Mouse (Mus musculus) heart, embryonic 15.5 days (tissue): ENCODE data around the gene Tex264. TPM values are rescaled to one million over a fixed set of nuclear protein-coding genes. Genes with fewer than 3 reads are reported as not detected.

Source experiments
- ATAC-seq: fragments of 200-750 bp; cut with Nextera tagmentation; replicated peaks from 2 replicates; pipeline ENCODE4 v1.8.0; 2017; ENCODE audit warnings: low read depth, moderate TSS enrichment; ENCODE audit not compliant: insufficient number of reproducible peaks, insufficient read depth, low FRiP score
- H3K27ac ChIP-seq: fragments of 300-500 bp; sonication (generic); 2 replicates; pipeline ENCODE4 v1.5.1; 2015; ENCODE audit warnings: mild to moderate bottlenecking, inconsistent platforms
- H3K27me3 ChIP-seq: fragments of 300-500 bp; sonication (generic); 2 replicates; pipeline ENCODE4 v1.6.1; 2015; ENCODE audit warnings: inconsistent platforms
- H3K36me3 ChIP-seq: fragments of 300-500 bp; sonication (generic); 2 replicates; pipeline ENCODE4 v1.6.1; 2015; ENCODE audit warnings: mild to moderate bottlenecking, inconsistent platforms
- H3K4me1 ChIP-seq: fragments of 300-500 bp; sonication (generic); replicated peaks from 2 replicates; pipeline ENCODE4 v1.6.1; 2015; ENCODE audit warnings: inconsistent platforms
- H3K4me2 ChIP-seq: fragments of 300-500 bp; sonication (generic); 2 replicates; pipeline ENCODE4 v1.6.1; 2015; ENCODE audit warnings: inconsistent platforms, mild to moderate bottlenecking, moderate library complexity
- H3K4me3 ChIP-seq: fragments of 300-500 bp; sonication (generic); 2 replicates; pipeline ENCODE4 v1.5.1; 2015; ENCODE audit warnings: mild to moderate bottlenecking, inconsistent platforms
- H3K9ac ChIP-seq: fragments of 300-500 bp; sonication (generic); 2 replicates; pipeline ENCODE4 v1.6.1; 2015; ENCODE audit warnings: mild to moderate bottlenecking, inconsistent platforms
- H3K9me3 ChIP-seq: fragments of 300-500 bp; sonication (generic); replicated peaks from 2 replicates; pipeline ENCODE4 v1.6.1; 2016; ENCODE audit warnings: inconsistent platforms
- WGBS: fragments of 180-500 bp; shearing (Covaris S2); methylation state at CpG from one replicate; pipeline ENCODE4 v1.1.7; 2015; ENCODE audit warnings: mixed read lengths; 5-methylcytosine and 5-hydroxymethylcytosine counted together
- polyA plus RNA-seq: library from polyadenylated mRNA; unstranded; fragments of >200 nt; fragmentation: Nextera tagmentation; extraction: Ambion mirVana; gene quantifications from 2 replicates; pipeline ENCODE4 v1.2.1, GENCODE M21; 2015

Tex264 gene
- polyA plus RNA-seq, 1 experiment from 2014 or later: 40.1 TPM

GRCm38 (mm10) chr9:106664433-106664832 lies 21.3 kb downstream of the Tex264 start:
- H3K4me1 ChIP-seq: peaks cover 23% of the 10 kb centered on the region
- no peak overlapping the region for H3K9ac ChIP-seq
- 86% methylated on average over 4 of the region's 4 CpGs for WGBS
- no peak overlapping the region for H3K4me2 ChIP-seq
- no peak overlapping the region for H3K27ac ChIP-seq
- no peaks in the 10 kb centered on the region for H3K9me3 ChIP-seq
- H3K27me3 ChIP-seq: no peaks in the 10 kb centered on the region
- no peak overlapping the region for H3K4me3 ChIP-seq
- H3K36me3 ChIP-seq: peaks cover 29% of the 10 kb centered on the region
- no peak for ATAC-seq

DNA sequence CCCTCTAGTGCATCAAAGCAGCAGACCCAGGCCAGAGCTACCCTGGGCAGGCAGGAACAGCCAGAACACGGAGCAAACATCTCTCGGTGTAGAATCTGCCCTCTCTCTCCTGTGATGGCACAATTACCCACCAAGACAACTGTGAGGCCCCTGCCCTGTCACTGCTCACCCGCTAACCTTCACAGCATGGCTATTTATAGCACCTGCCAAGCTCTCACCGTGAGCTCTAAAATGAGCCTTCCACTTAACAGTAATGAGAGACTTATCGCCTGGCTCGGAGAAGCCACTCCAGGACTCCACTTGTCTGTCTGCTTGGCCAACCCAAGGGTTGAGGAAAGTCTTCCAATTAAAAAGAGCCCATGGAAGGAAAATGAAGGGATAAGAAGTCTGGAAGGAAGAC lies 22.5 kb downstream of the Tex264 start:
- H3K4me2 ChIP-seq: no peak overlapping the region
- 0 out of 2 replicates have a peak overlapping the region, but pooled peaks have one; percentile 16 for H3K27ac ChIP-seq
- peaks cover 23% of the 10 kb centered on the region for H3K4me1 ChIP-seq
- H3K9me3 ChIP-seq: no peaks in the 10 kb centered on the region
- WGBS: 47% methylated on average over 6 of the region's 6 CpGs
- no peak overlapping the region for H3K9ac ChIP-seq
- no peaks in the 10 kb centered on the region for H3K27me3 ChIP-seq
- H3K36me3 ChIP-seq: peaks cover 35% of the 10 kb centered on the region
- H3K4me3 ChIP-seq: no peak overlapping the region
- peak; percentile 45; the same call in 1 of the 2 replicates for ATAC-seq

DNA sequence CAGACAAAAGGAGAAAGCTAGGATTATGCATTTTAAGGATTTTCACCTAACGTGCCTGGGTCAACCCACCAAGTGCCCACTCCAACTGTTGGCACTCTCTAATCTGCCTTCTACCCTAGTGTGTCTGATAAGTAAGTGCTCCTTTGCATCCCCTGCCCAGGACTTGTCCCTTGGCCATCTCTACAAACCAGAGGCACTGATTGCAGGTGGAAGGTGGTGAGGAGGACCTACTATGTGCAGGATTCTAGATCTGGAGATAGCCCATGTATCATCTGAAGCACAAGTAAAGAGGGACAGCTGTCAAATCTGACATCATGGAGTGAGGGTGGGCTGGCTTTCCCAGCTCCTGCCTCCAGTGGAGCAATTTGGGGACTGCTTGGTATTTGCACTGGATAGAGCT lies 25.8 kb downstream of the Tex264 start:
- no peak overlapping the region for H3K9ac ChIP-seq
- no peaks in the 10 kb centered on the region for H3K9me3 ChIP-seq
- no peak overlapping the region for H3K4me3 ChIP-seq
- ATAC-seq: no peak
- WGBS: 90% methylated on average over 1 of the region's 1 CpGs
- peaks cover 33% of the 10 kb centered on the region for H3K36me3 ChIP-seq
- no peak overlapping the region for H3K4me2 ChIP-seq
- H3K27ac ChIP-seq: no peak overlapping the region
- peaks cover 31% of the 10 kb centered on the region for H3K4me1 ChIP-seq
- peaks cover 21% of the 10 kb centered on the region for H3K27me3 ChIP-seq

GRCm38 (mm10) chr9:106659441-106659840 lies 26.3 kb downstream of the Tex264 start:
- ATAC-seq: no peak
- Histone ChIP-seq H3K9me3 (no peaks in the 10 kb centered on the region), H3K4me1 (peaks cover 31% of the 10 kb centered on the region), H3K27ac (no peak overlapping the region), H3K4me2 (no peak overlapping the region), H3K36me3 (peaks cover 31% of the 10 kb centered on the region), H3K27me3 (peaks cover 26% of the 10 kb centered on the region), H3K9ac (no peak overlapping the region), H3K4me3 (no peak overlapping the region)
- WGBS: 82% methylated on average over 7 of the region's 7 CpGs

GRCm38 (mm10) chr9:106657592-106657991 lies 28.1 kb downstream of the Tex264 start:
- WGBS: 27% methylated on average over 5 of the region's 5 CpGs
- Histone ChIP-seq H3K9ac (no peak overlapping the region), H3K4me2 (no peak overlapping the region), H3K27me3 (peaks cover 40% of the 10 kb centered on the region), H3K4me3 (no peak overlapping the region), H3K4me1 (peaks cover 18% of the 10 kb centered on the region), H3K27ac (no peak overlapping the region), H3K9me3 (no peaks in the 10 kb centered on the region), H3K36me3 (peaks cover 30% of the 10 kb centered on the region)
- no peak for ATAC-seq

DNA sequence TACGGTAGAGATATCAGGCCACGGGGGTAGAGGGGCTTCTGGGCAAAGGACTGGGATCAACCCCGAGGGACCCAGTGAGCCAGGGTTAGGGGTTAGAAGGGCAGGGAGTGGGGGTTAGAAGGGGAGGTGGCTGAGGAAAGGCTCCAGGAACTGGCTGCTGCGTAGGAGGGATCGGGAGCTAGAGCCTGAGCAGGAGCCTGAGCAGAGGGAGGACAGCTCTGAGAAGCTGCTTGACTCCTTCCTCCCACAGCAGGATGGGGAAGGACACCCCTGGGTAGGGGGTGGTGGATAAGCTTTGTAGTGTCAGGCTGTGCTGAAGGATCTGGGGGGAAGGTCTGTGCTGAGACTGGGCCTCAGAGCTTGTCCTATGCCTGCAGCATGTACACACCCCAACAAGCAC lies 28.9 kb downstream of the Tex264 start:
- ATAC-seq: no peak
- Histone ChIP-seq H3K4me3 (no peak overlapping the region), H3K36me3 (peaks cover 23% of the 10 kb centered on the region), H3K9ac (no peak overlapping the region), H3K9me3 (no peaks in the 10 kb centered on the region), H3K27ac (no peak overlapping the region), H3K4me2 (no peak overlapping the region), H3K4me1 (peaks cover 14% of the 10 kb centered on the region), H3K27me3 (peaks cover 41% of the 10 kb centered on the region)
- WGBS: 32% methylated on average over 5 of the region's 5 CpGs

GRCm38 (mm10) chr9:106655884-106656720 lies 29.6 kb downstream of the Tex264 start, which contains the start of gene Grm2:
TSS of gene Grm2 (minus strand) at chr9:106656082.
- peaks cover 17% of the 10 kb centered on the region; the same call in 1 of the 2 replicates for H3K36me3 ChIP-seq
- no peaks in the 10 kb centered on the region for H3K9me3 ChIP-seq
- H3K9ac ChIP-seq: no peak within 1 kb of the TSS
- WGBS: 1% methylated on average over 33 of the region's 44 CpGs
- peaks cover 44% of the 10 kb centered on the region for H3K27me3 ChIP-seq
- peak within 1 kb of the TSS; percentile 59 for H3K4me2 ChIP-seq
- ATAC-seq: peak; percentile 61
- H3K27ac ChIP-seq: no peak within 1 kb of the TSS
- peak within 1 kb of the TSS; percentile 30 for H3K4me3 ChIP-seq
- H3K4me1 ChIP-seq: peaks cover 8% of the 10 kb centered on the region

- Histone ChIP-seq H3K4me1 (peaks cover 8% of the 10 kb centered on the region), H3K4me3 (no peak overlapping the region), H3K36me3 (no peaks in the 10 kb centered on the region), H3K9ac (no peak overlapping the region), H3K27me3 (peaks cover 53% of the 10 kb centered on the region), H3K9me3 (no peaks in the 10 kb centered on the region), H3K27ac (no peak overlapping the region), H3K4me2 (no peak overlapping the region)
- ATAC-seq: no peak
- 65% methylated on average over 1 of the region's 1 CpGs for WGBS
Measured at GRCm38 (mm10) chr9:106652720-106653119, 33.0 kb downstream of the Tex264 start.

DNA sequence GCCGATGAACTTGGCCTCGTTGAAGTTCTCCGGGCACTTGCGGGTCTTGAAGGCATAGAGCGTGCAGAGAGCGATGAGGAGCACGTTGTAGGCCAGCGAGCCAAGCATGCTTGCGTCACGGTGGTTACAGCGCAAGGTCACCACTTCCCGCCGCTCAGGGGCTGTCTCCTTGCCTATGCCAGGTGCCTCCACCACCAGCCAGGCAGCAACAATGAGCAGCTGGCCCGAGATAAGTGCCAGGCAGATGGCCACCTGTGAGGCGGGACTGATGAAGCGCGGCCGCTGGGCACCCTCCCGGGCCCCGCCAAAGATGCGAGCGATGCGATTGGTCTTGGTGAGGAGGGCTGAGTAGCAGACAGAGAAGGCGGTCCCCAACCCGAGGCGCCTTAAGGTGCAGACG lies 38.5 kb downstream of the Tex264 start:
- peaks cover 20% of the 10 kb centered on the region for H3K27me3 ChIP-seq
- no peak overlapping the region for H3K4me2 ChIP-seq
- no peak overlapping the region for H3K4me3 ChIP-seq
- no peak overlapping the region for H3K27ac ChIP-seq
- 59% methylated on average over 27 of the region's 27 CpGs for whole genome bisulfite sequencing
- H3K9ac ChIP-seq: no peak overlapping the region
- no peak for ATAC-seq
- H3K36me3 ChIP-seq: no peaks in the 10 kb centered on the region
- H3K4me1 ChIP-seq: no peaks in the 10 kb centered on the region
- H3K9me3 ChIP-seq: no peaks in the 10 kb centered on the region

GRCm38 (mm10) chr9:106645684-106646271 lies 39.9 kb downstream of the Tex264 start:
- no peak overlapping the region for H3K4me3 ChIP-seq
- H3K36me3 ChIP-seq: no peaks in the 10 kb centered on the region
- ATAC-seq: no peak
- no peaks in the 10 kb centered on the region for H3K9me3 ChIP-seq
- peaks cover 15% of the 10 kb centered on the region for H3K27me3 ChIP-seq
- whole genome bisulfite sequencing: 76% methylated on average over 9 of the region's 9 CpGs
- H3K4me1 ChIP-seq: no peaks in the 10 kb centered on the region
- H3K9ac ChIP-seq: no peak overlapping the region
- no peak overlapping the region for H3K4me2 ChIP-seq
- H3K27ac ChIP-seq: no peak overlapping the region

GRCm38 (mm10) chr9:106643787-106644186 lies 41.9 kb downstream of the Tex264 start:
- Histone ChIP-seq H3K36me3 (no peaks in the 10 kb centered on the region), H3K27me3 (peaks cover 13% of the 10 kb centered on the region), H3K27ac (no peak overlapping the region), H3K9me3 (no peaks in the 10 kb centered on the region), H3K4me1 (no peaks in the 10 kb centered on the region), H3K9ac (no peak overlapping the region), H3K4me2 (no peak overlapping the region), H3K4me3 (no peak overlapping the region)
- WGBS: 62% methylated on average over 6 of the region's 6 CpGs
- ATAC-seq: no peak
